ENCODE assay signal across 9 mouse cellular contexts in the genomic region with DNA sequence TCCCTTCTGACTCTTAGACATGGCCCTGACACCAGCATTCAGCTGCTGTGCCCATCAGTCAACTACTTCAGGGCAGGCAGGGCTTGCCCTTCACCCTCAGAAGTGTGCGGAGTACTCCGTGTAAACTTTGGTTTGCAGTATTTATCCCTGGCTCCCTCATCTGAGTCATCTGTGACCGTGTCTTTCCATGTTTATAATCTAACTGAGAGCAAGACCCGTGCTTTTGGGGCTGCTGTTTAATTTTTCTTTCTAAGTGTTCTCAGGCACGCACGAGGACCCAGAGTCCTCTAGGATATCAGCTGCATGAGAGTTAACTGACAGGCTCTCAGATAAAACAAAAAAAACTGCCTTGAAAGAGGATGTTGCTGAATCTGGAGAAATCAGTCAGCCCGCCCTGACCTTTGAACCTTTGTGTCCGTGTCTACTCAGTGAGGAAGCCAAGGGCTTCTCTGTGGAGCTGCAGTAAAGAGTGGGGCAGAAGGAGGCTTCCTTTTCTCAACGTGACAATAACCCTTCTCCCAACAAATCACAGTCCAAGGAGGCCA. TPM values are rescaled to one million over a fixed set of nuclear protein-coding genes. Genes with fewer than 3 reads are reported as not detected.
A peak's percentile ranks its signal among the peaks of the same experiment; 100 is the strongest.
DNase-seq lines count a peak whose midpoint lies in the region; ATAC-seq and TF ChIP-seq lines count a peak whose summit lies in the region.
"Had no signal": no experiment of that assay in that cellular context is flagged by ENCODE, and none has a peak within 500 bp of the region (broad histone marks: within the 10 kb centered on the region; RNA-seq: fewer than 3 reads in every experiment).

No protein-coding gene starts in this region.

- peak overlapping the region; percentile 31 for H3K27ac ChIP-seq in heart, adult 2 months
- 0 out of 2 replicates have a peak overlapping the region, but pooled peaks have one; percentile 0 for H3K27ac ChIP-seq in lung, postnatal 0 days (ENCODE audit: low read length)
- no peak overlapping the region for H3K27ac ChIP-seq in left cerebral cortex, adult 2 months

- H3K27me3 ChIP-seq in heart, adult 2 months (ENCODE audit: control insufficient read depth, insufficient read depth, low read length) = no peaks in the 10 kb centered on the region
- no peaks in the 10 kb centered on the region for H3K27me3 ChIP-seq in lung, postnatal 0 days (replicated peaks; ENCODE audit: insufficient read depth, low read length)
- H3K27me3 ChIP-seq: limb, embryonic 15.5 days had no signal

- H3K9ac ChIP-seq in heart, adult 2 months (ENCODE audit: low read depth, low read length) = no peak overlapping the region
- H3K9ac ChIP-seq in lung, postnatal 0 days (replicated peaks; ENCODE audit: low read depth) = 0 out of 2 replicates have a peak overlapping the region, but pooled peaks have one; percentile 5
- H3K9ac ChIP-seq: limb, embryonic 15.5 days had no signal

- intact Hi-C loops in heart, adult 2 months (cut with DNase I) = loop anchor here (2.0 kb wide), 1 partner anchor 279 kb away; no protein-coding TSS in a partner anchor
- intact Hi-C loops in heart, postnatal 14 days (cut with DNase I) = no loop called here
- intact Hi-C loops in left cerebral cortex, adult 2 months (cut with DNase I) = no loop called here

- H3K79me2 ChIP-seq in heart, adult 2 months (replicated peaks; ENCODE audit: control insufficient read depth, insufficient read depth, low read length) = no peaks in the 10 kb centered on the region; the same call in 1 of the 2 replicates

- no peak for TF ChIP-seq CTCF in heart, adult 2 months (IDR thresholded peaks at IDR 0.05)
- TF ChIP-seq CTCF in lung, postnatal 0 days (IDR thresholded peaks at IDR 0.05) = no peak
- no peak for TF ChIP-seq CTCF in left cerebral cortex, adult 2 months (IDR thresholded peaks at IDR 0.05)

- H3K4me1 ChIP-seq in heart, adult 2 months (ENCODE audit: control insufficient read depth, insufficient read depth, low read length) = peaks cover 4% of the 10 kb centered on the region
- peaks cover 10% of the 10 kb centered on the region; the same call in 1 of the 2 replicates for H3K4me1 ChIP-seq in lung, postnatal 0 days (ENCODE audit: insufficient read depth, low read depth, low read length)

- no peak overlapping the region for H3K4me3 ChIP-seq in heart, adult 2 months
- no peak overlapping the region for H3K4me3 ChIP-seq in lung, postnatal 0 days (ENCODE audit: low read depth, low read length)
- no peak overlapping the region for H3K4me3 ChIP-seq in left cerebral cortex, adult 2 months
- H3K4me3 ChIP-seq: limb, embryonic 15.5 days had no signal

- no peaks in the 10 kb centered on the region; the same call in 1 of the 2 replicates for H3K36me3 ChIP-seq in heart, adult 2 months (ENCODE audit: control insufficient read depth, insufficient read depth, low read length)
- no peaks in the 10 kb centered on the region for H3K36me3 ChIP-seq in lung, postnatal 0 days (ENCODE audit: insufficient read depth, low read length)

- no peak for TF ChIP-seq EP300 in heart, adult 2 months (IDR thresholded peaks at IDR 0.05; ENCODE audit: insufficient read depth, low read depth, low read length)
- peak; percentile 46; the same call in 1 of the 2 replicates for TF ChIP-seq EP300 in lung, postnatal 0 days (IDR thresholded peaks at IDR 0.05)

- DNase-seq in heart, adult 2 months = peak in 1 of 2 experiments; percentile 29
- no peak for DNase-seq in heart, postnatal 14 days
- peak; percentile 78 for DNase-seq in embryo, embryonic 10 days (ENCODE audit: low spot score)
- DNase-seq in kidney, adult 18-20 months = peak; percentile 56
- DNase-seq in lung, postnatal 0 days (ENCODE audit: low spot score) = peak; percentile 55
- no peak for DNase-seq in urinary bladder, adult 2 months (ENCODE audit: low spot score)
- DNase-seq in testis, postnatal 10 days (ENCODE audit: low spot score) = no peak
- no peak for DNase-seq in left cerebral cortex, adult 2 months (ENCODE audit: extremely low spot score in 1 of 2, low spot score in 2 of 2)

- no peak for TF ChIP-seq POLR2A in heart, adult 2 months (IDR thresholded peaks at IDR 0.05; ENCODE audit: insufficient read depth, low read depth, low read length)

- no peaks in the 10 kb centered on the region for H3K9me3 ChIP-seq in lung, postnatal 0 days (ENCODE audit: low read length)
- H3K9me3 ChIP-seq: limb, embryonic 15.5 days had no signal

- 35% methylated on average over 9 of the region's 9 CpGs for WGBS in heart, adult 2 months
- WGBS in lung, postnatal 0 days = 10% methylated on average over 9 of the region's 9 CpGs

- ATAC-seq in lung, postnatal 0 days = peak; percentile 83

- no peak overlapping the region for H3K4me2 ChIP-seq in lung, postnatal 0 days (replicated peaks; ENCODE audit: low read depth, low read length)
- H3K4me2 ChIP-seq: limb, embryonic 15.5 days had no signal

RNA-seq across cellular contexts. Expression of a gene that starts 7.7 kb away (rescaled TPM):
- 10 to 100 TPM in 1 of 2 experiments, 1 to 10 TPM in 1; 8.0 to 10.7 TPM for total RNA-seq in heart, adult 2 months (2021)
- polyA plus RNA-seq in heart, adult 2 months (2012; rRNA removed) = 15.8 and 21.1 TPM in 2 replicates
- 10 to 100 TPM; 18.4 to 19.1 TPM for total RNA-seq in heart, postnatal 14 days (2021)
- 29.5 and 31.8 TPM in 2 replicates for polyA plus RNA-seq in lung, postnatal 0 days (2015; fragmentation: Nextera tagmentation; extraction: Ambion mirVana)
- polyA plus RNA-seq in urinary bladder, adult 2 months (2012; rRNA removed) = 53.4 and 62.8 TPM in 2 replicates
- total RNA-seq in left cerebral cortex, adult 2 months (2021) = 10 to 100 TPM; 14.5 to 17.5 TPM

Comparison
In these comparisons a context has a peak if more than half of its experiments do, and no peak if none do; other contexts are left out.
1. DNase-seq: peak in embryo, embryonic 10 days (single experiment), kidney, adult 18-20 months (single experiment) and lung, postnatal 0 days (single experiment); none in heart, postnatal 14 days (0 of 2), urinary bladder, adult 2 months (single experiment), testis, postnatal 10 days (single experiment) and left cerebral cortex, adult 2 months (0 of 2).